Mouse (Mus musculus) myocyte (in vitro differentiated cells): ENCODE measurements around the gene Id3.

Experiments used
- CEBPB ChIP-seq: IDR thresholded peaks from 2 replicates; pipeline ENCODE4 v1.6.1; 2011; ENCODE audit warnings: mild to moderate bottlenecking, moderate library complexity; ENCODE audit not compliant: poor library complexity, insufficient read depth, severe bottlenecking
- E2F4 ChIP-seq: IDR thresholded peaks from one replicate; pipeline ENCODE4 v1.6.1; 2011; ENCODE audit warnings: mild to moderate bottlenecking, control low read depth, moderate library complexity; ENCODE audit not compliant: insufficient read depth
- MAX ChIP-seq: IDR thresholded peaks from one replicate; pipeline ENCODE4 v1.6.1; 2011; ENCODE audit warnings: low read depth, mild to moderate bottlenecking, control low read depth
- POLR2A ChIP-seq: IDR thresholded peaks from one replicate; pipeline ENCODE4 v1.6.1; 2011; ENCODE audit warnings: low read depth, mild to moderate bottlenecking, control low read depth, moderate library complexity; ENCODE audit not compliant: insufficient read length
- POLR2AphosphoS2 ChIP-seq: IDR thresholded peaks from one replicate; pipeline ENCODE4 v1.6.1; 2011; ENCODE audit warnings: low read depth, control low read depth; ENCODE audit not compliant: insufficient read length
- USF1 ChIP-seq: IDR thresholded peaks from one replicate; pipeline ENCODE4 v1.6.1; 2011; ENCODE audit warnings: low read depth, mild to moderate bottlenecking, control low read depth, moderate library complexity

DNA sequence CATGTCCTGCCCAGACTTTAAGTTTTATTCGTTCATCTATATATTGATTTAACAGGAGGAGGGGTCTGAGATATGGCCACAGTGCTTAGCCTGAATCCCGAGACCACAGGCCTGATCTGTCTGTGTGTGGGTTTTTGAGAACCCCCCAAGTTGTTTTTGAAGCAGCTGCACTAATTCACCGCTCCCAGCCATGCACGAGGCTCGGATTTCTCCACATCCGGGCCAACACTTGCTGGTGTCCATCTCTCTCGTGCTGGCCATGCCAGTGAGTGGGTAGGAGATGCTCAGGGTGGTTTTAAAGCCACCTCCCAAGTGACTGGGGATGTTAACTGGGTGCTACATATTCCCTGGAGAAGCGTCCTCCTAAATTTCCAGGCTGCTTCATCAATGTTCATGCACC lies 21.7 kb downstream of the Id3 start:
- TF ChIP-seq USF1 = no peak
- TF ChIP-seq CEBPB = no peak
- TF ChIP-seq POLR2A = no peak
- no peak for TF ChIP-seq MAX
- TF ChIP-seq E2F4 = peak; percentile 4
- no peak for TF ChIP-seq POLR2AphosphoS2
